Mouse (Mus musculus) ovary, postnatal 36 days (tissue): Measurements from ENCODE around the gene Iqcj.
A peak's percentile ranks its signal among the peaks of the same experiment; 100 is the strongest.

ENCODE experiments used
- DNase-seq: peaks from one replicate; pipeline ENCODE4 v3.0.0; 2022; ENCODE audit warnings: low spot score, mixed read lengths

Gene Iqcj

GRCm38 (mm10) chr3:67954459-67955065 lies 62.5 kb downstream of the Iqcj start:
- no peak for DNase-seq

DNA sequence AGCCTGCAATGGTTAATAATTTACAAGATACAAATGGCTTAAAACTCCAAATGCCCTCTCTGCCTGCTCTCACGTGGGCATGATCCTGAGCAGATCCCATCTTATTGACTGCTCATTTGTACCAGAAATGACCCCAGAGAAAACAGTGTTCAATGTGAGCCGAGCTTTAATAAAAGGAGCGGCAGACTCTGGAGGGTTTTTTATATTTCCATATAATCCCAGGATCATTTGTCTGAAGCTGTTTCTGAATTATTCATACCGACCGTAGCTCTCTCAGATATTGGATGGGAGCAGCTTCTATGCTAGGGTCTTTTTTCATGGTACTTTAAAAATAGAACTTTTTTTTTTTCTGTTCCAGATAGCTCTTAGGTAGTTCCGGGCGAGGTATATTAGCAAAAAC lies 67.7 kb downstream of the Iqcj start:
- DNase-seq = no peak

DNA sequence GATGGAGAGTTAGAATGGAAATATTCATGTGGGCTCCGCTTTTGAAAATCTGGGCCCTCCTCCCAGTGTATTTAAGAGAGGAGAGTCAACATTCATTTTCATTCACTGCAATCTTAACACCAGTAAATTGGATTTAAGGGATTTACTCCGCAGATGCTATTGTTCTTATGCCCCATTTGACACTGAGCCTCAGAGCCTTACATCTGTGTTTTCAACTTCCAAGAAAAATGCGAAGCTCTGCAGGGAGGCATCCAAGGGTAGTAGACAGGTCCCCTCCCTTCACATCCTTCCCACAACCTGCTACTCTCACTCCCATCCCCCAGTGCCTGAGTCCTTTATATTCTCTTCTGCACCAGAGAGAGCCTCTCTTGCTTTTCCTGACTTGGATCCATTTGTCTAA lies 68.1 kb downstream of the Iqcj start:
- DNase-seq = no peak

DNA sequence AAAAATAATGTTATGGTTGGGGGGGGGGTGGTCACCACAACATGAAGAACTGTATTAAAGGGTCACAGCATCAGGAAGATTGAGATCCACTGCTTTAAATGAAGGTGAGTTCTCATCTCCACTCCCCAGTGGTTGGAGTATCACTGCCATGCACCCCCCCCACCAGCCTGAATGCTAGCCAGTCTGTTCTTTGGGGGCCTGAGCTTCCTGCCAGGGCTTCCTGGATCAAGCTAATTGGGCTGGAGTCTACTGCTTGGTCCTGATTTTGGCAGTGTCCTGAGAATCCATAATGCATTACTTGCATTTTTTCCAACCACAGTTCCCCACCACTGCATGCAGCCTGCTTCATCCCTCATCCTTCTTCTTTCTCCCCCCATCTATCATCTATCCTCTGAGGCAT lies 68.7 kb downstream of the Iqcj start:
- DNase-seq = no peak

DNA sequence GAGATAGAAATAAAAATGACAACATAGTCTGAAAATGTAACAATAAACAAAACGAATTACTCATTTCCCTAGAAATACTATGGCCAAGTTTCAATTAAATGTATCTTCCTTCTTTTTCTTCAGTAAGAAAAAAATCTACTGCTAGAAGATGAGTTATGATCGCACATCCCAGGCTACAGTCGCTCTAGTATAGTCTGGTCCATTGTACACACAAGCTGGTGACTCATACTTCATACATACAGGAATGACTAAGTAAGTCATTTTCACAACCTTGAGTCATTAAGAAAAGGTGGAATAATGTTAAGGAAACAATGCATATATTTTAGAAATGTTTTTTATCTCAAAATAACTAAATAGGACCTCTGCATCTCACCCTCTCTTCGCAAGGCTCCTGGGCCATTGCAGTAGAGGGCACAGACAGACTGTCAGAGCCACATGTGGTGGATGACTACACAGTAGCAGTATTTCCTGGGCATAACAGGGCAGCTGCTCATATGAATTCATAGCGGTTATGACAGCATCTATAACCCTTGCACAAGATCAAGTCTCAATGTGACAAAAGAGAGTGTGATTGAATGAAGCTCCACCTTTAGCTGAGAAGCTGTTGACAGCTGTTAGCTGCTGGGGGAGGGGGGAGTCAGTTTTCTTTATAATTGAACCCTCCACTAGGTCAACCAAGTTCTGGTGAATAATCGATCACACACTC lies 70.1 kb downstream of the Iqcj start:
- no peak for DNase-seq

DNA sequence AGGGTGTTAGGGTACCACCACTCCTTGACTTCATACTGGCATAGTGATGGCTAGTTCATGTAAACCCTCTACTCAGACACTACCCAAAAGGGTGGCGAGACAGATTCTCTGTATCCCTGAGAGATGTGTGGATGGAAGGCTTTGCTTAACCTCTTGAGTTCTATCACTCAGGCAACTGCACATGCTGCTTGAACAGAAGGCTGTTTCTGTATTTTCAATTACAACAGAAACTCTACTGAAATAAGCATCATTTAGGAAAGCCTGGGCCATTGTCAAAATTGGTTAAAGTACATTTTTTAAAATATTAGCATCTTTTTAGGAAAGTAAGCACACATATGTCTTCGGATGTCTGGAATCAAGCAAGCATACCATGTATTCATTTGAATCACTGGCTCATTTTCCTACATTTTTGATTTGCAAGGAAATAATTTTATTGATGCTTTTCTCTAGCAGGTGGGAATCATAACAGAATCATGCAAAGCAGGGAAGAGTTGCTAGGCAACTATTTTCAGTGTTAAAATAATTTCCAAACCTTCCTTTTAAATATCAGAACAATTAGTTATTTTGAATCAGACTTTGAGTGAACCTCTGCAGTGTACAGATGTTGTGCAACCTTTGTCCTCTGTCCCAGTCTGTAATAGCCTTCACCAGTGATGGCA lies 82.4 kb downstream of the Iqcj start:
- no peak for DNase-seq

DNA sequence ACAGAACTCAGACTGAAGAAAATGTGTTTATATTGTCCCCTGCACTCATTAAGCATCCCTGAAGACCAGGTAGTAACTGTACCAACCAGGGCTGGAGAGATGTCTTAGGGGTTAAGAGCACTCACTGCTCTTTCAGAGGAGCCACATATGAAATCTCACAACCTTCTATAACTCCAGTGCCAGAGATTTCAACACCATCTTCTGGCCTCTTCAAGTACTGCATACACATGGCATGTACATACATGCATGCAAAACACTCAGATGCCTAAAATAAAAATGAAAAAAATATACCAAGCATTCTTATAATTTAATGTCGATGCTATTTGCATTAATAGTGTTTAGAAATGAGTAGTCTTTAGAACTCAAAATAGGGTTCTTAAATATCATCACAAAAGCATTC lies 88.0 kb downstream of the Iqcj start:
- no peak for DNase-seq

GRCm38 (mm10) chr3:67983329-67983728 lies 91.3 kb downstream of the Iqcj start:
- no peak for DNase-seq

DNA sequence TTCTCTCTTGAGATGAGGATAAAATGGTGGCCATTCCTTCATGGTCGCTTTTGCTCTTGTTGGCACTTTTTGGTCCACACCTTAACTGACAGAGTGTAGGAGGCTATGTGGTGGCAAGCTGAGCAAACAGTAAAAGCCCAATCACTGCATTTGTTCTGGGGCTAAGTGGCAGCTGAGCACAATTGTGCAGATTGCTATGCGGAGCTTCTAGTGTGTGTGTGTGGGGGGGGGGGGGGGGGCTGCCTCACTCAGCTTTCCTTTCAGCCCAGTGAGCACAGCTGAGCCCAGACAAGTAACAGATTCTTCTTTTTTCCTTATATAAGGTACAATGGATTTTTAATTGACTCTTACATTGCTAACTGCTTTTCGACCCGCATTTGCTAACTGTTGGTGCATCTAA lies 110.4 kb downstream of the Iqcj start:
- no peak for DNase-seq

DNA sequence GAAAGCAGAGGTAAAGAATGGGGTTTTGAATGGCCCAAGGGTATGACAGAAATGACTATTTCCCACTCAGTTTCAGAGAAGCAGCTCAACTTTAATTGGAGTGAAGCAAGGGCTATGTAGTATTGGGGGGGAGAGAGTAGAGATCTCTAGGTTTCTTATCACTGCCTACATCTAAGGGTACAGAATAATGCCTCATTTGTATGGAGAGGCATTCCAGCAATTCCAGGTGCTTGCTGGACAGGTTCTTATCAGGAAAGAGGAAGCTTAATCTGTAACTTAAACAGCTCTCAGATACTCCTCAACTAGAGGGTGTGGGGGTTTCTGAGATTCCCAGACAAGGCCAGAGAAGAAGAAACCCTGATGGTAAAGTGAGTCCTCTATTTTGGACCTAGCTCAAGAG lies 120.3 kb downstream of the Iqcj start:
- DNase-seq = no peak

GRCm38 (mm10) chr3:68015786-68016185 lies 123.8 kb downstream of the Iqcj start:
- DNase-seq = no peak

DNA sequence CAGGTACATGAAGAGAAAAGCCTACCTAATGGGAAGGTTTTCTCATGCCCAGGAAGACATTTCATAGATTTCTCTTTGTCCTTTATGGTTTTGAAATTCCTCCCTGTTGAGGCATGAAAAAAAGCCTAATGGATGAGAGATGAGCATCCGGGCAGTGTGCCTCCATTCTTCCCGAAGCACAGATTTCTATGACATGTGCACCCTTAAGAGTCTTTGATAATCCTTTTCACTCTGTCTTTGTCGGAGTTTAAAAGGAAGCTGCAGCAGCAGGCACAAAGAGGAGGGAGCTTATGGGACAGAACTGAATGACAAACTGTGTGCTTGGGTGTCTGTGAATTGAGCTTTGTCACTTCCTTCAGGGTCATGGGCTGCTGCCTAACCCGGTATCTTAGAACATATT lies 127.4 kb downstream of the Iqcj start:
- no peak for DNase-seq

DNA sequence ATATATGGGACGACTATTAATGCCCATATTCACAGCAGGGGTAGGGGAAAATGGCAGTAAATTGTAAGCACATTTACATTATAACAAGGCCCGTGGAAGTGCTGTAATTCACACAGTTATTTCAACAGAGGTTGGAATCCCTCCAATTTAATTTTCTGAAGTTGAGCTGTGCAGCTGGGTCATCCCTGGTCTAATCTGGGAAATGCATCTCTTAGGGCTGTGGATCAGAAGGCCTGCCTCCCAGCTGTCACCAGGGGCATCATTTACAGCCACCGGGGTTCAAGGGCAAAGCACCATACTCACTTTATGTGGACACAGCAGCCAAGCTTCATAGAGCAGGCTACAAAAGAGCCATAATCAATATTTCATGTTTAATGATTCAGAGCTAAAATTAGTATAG lies 144.1 kb downstream of the Iqcj start:
- DNase-seq = no peak

GRCm38 (mm10) chr3:68042951-68043350 lies 150.9 kb downstream of the Iqcj start:
- no peak for DNase-seq

GRCm38 (mm10) chr3:68045475-68046416 lies 153.7 kb downstream of the Iqcj start:
- no peak for DNase-seq

DNA sequence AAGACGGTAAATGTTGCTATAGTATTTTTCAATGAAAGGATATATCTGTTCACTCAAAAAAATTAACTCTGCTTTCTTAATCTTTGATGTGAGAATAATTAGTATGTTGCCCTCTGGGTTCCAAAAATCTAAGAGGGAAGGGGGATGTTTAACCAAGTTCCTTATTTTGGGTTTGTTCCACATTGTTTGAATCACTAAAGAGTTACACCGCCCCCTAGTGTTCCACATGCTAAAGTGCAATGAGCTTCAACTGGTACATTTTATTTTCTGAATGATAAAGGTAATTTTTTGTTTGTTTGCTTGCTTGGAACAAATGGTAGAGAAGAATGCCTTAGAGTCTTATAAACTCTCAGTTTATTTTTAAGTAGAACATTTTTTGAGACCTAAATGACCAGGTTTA lies 161.5 kb downstream of the Iqcj start:
- DNase-seq = no peak

GRCm38 (mm10) chr3:68055071-68055470 lies 163.1 kb downstream of the Iqcj start:
- DNase-seq = no peak

DNA sequence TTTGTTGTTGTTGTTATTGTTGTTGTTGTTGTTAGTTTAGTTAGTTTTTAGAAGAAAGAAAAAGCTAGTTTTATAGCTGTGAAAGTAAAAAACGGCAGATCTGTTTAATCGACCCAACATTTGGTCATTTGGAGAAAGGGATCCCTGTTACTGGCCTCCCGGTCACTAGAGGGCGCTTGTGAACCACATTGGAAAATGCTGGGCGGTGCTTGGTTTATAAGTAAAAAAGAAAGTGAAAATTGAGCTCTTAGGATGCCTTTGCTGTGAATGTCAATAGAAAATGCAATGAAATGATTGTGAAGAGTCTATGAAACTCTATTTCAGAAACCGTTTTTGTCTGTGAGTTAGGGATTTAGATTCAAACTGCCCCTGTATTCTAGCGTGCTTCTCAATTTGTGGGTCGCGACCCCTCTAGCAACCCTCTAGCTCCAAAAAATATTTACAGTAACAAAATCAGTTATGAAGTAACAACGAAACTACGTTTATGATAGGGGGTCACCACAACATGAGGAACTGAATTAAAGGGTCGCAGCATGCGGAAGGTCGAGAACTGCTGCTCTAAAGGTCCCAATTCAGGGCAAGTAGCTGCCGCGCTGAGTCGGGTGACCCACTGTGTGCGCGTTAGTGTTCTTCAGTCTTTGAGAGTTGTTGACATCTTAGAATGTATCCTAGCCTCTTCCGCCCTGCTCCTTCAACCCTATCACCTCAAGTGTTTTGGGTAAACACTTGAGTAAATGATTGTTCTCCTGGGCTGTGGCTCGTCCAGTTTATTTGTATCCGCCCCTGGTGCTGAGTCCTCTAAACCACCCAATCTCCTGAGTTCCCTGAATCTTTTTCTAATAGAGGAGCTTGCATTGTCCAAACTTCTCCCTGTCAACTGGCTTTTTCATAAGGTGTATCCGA lies 164.6 kb downstream of the Iqcj start:
- peak; percentile 62 for DNase-seq

- DNase-seq = no peak
Measured at GRCm38 (mm10) chr3:68059162-68059800, 167.3 kb downstream of the Iqcj start.

GRCm38 (mm10) chr3:68064731-68065130 lies 172.7 kb downstream of the Iqcj start, which contains the start of gene Schip1:
Gene Schip1 (plus strand): TSS chr3:68064802.
- DNase-seq = peak; percentile 58
